Mouse (Mus musculus): ENCODE measurements at regions not wholly inside any gene's neighbourhood (a gene's known extent, or its start where the extent isn't known, plus 50 kb on each side); places are given as distances from the start of the nearest gene placed in this dataset. TPM values are rescaled to one million over a fixed set of nuclear protein-coding genes. Genes with fewer than 3 reads are reported as not detected.

Small RNA genes lying in the stretch of these regions (microRNA-seq; reads per million reads assigned to microRNA genes)
- not detected for gene Gm27935

All from neural tube, embryonic 12.5 days (tissue).